Mouse (Mus musculus): Measurements from ENCODE around the gene Sqstm1.

DNA sequence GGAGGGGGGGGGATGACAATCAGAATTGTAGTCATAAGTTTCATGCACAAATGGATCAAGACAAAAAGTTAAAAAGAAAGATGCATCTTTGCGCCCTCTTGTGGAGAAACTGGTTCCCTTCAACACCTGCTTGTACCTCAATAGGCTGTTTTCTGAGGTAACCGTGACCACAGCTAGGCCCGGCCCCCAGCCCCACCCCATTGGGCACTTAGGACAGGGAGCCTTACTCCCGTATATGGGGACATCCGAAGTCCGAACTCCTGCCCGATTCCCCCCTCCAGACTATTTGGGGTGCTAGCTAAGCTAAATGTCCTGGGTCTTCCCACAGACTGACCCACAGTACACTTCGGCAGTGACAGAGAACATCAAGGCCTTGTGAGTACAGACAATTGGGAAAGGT lies 20.8 kb upstream of the Sqstm1 start:
- TF ChIP-seq CTCF (IDR thresholded peaks at IDR 0.05; ENCODE audit: control insufficient read depth, insufficient read depth, insufficient replicate concordance, low read depth, low read length) (peak; percentile 9; the same call in 1 of the 2 replicates), POLR2A (IDR thresholded peaks at IDR 0.05; ENCODE audit: control insufficient read depth, low read depth, low read length) (no peak)

All from testis, adult 2 months (tissue).